Mouse (Mus musculus): ENCODE measurements around the gene Mup17.
A peak's percentile ranks its signal among the peaks of the same experiment; 100 is the strongest.
"Not testable (repeated sequence)": the region's sequence is repeated elsewhere in the genome, so short reads cannot be mapped to it uniquely, and the experiment has no call there.

Mup17 gene

DNA sequence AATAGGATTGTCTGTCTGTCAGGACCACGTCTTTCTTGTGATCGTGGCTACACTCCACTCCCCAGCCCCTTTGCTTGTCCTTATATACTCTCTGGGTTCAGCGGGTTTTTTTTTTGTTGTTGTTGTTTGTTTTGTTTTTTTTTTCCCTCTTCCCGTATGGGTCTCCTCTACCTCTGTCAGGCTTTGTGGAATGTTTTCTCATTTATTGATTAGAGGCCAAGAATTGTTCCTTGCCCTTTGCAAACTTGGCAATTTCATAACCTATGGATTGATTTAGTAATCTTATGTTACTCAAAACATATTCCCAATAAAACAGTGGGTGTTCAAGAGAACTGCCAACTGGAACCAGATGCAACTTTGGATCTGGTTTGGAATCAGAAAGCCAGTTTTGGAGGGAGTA lies at the start of gene Mup17:
TSS of gene Mup17 (minus strand) at position 101 of the 400 bp plus-strand sequence.
- DNase-seq: not testable (repeated sequence)

DNA sequence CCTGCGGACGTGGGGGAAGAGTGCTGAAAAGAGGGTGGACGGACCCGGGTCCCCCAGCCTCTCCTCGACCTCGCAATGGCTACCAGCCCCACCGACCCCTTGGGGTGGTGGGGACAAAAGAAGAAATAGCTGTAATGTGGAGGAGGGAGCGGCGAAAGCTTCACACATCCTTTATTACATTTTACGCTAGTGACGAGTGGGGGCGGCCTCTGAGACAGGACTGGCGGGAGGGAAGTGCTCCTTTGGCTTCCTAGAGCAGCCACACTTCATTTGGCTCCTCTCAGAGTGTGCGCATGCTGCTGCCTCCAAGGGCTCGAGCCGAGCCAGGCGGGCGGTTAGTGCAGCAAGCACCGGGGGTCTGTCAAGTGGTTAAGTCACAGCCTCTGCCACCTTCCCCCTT lies 24.1 kb downstream of the Mup17 start:
- not testable (repeated sequence) for DNase-seq

DNA sequence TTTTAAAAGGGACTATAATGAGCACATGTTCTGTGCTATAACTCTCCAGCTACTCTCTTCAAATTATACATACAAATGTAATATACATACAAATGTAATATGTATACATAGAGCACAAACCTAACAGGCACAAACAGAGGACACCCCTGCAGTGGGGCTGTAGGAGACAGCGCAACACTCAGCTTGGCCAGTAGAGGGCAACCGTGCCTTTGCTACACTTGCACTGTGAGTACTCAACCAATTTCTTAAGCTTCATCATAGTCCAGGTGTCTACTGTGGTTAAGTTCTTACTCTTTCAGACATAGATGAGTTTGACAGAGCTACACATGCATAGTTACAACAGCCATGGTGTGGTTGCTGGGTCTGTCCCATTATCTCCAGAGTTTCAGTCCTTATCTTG lies 39.8 kb downstream of the Mup17 start:
- DNase-seq: peak; percentile 5 to 6
